Mouse (Mus musculus): ENCODE measurements around the gene Zdhhc7.

GRCm38 (mm10) chr8:120042542-120043312 lies 58.6 kb downstream of the Zdhhc7 start:
- TF ChIP-seq POLR2A (IDR thresholded peaks at IDR 0.05; ENCODE audit: borderline replicate concordance, extremely low read depth, insufficient read depth, insufficient read length, poor library complexity, severe bottlenecking) (no peak), CTCF (IDR thresholded peaks at IDR 0.05; ENCODE audit: borderline replicate concordance, extremely low read depth, insufficient read depth, insufficient read length) (no peak)

Data from brain, embryonic 14.5 days (tissue).